Mouse (Mus musculus) kidney, embryonic 15.5 days (tissue): ENCODE data around the gene Ccdc114. TPM values are rescaled to one million over a fixed set of nuclear protein-coding genes. Genes with fewer than 3 reads are reported as not detected.
A peak's percentile ranks its signal among the peaks of the same experiment; 100 is the strongest.
"Not testable (repeated sequence)": the region's sequence is repeated elsewhere in the genome, so short reads cannot be mapped to it uniquely, and the experiment has no call there.

Experiments used
- ATAC-seq: fragments of 200-750 bp; cut with Nextera tagmentation; replicated peaks from 2 replicates; pipeline ENCODE4 v1.8.0; 2017; ENCODE audit warnings: moderate TSS enrichment; ENCODE audit not compliant: low FRiP score
- H3K27ac ChIP-seq: fragments of 300-500 bp; sonication (generic); 2 replicates; pipeline ENCODE4 v1.5.1; 2015; ENCODE audit warnings: mild to moderate bottlenecking, inconsistent platforms
- H3K27me3 ChIP-seq: fragments of 300-500 bp; sonication (generic); 2 replicates; pipeline ENCODE4 v1.6.1; 2015; ENCODE audit warnings: inconsistent platforms
- H3K36me3 ChIP-seq: fragments of 300-500 bp; sonication (generic); 2 replicates; pipeline ENCODE4 v1.6.1; 2015; ENCODE audit warnings: inconsistent platforms
- H3K4me1 ChIP-seq: fragments of 300-500 bp; sonication (generic); 2 replicates; pipeline ENCODE4 v1.6.1; 2015; ENCODE audit warnings: inconsistent platforms
- H3K4me2 ChIP-seq: fragments of 300-500 bp; sonication (generic); 2 replicates; pipeline ENCODE4 v1.6.1; 2015; ENCODE audit warnings: moderate library complexity, mild to moderate bottlenecking, inconsistent platforms
- H3K4me3 ChIP-seq: fragments of 300-500 bp; sonication (generic); replicated peaks from 2 replicates; pipeline ENCODE4 v1.5.1; 2015; ENCODE audit warnings: mild to moderate bottlenecking, inconsistent platforms
- H3K9ac ChIP-seq: fragments of 300-500 bp; sonication (generic); 2 replicates; pipeline ENCODE4 v1.6.1; 2015; ENCODE audit warnings: mild to moderate bottlenecking, inconsistent platforms
- H3K9me3 ChIP-seq: fragments of 300-500 bp; sonication (generic); replicated peaks from 2 replicates; pipeline ENCODE4 v1.6.1; 2016; ENCODE audit warnings: inconsistent platforms
- WGBS: fragments of 180-500 bp; shearing (Covaris S2); methylation state at CpG from one replicate; pipeline ENCODE4 v1.1.7; 2015; ENCODE audit warnings: mixed read lengths; 5-methylcytosine and 5-hydroxymethylcytosine counted together
- polyA plus RNA-seq: library from polyadenylated mRNA; unstranded; fragments of >200 nt; fragmentation: Nextera tagmentation; extraction: Ambion mirVana; gene quantifications from 2 replicates; pipeline ENCODE4 v1.2.1, GENCODE M21; 2015

The Ccdc114 gene
- polyA plus RNA-seq, 1 experiment from 2014 or later = 12.2 TPM

GRCm38 (mm10) chr7:45920583-45921241, 3.2 kb upstream of the Ccdc114 start:
- Histone ChIP-seq H3K27me3 (no peaks in the 10 kb centered on the region), H3K4me1 (peaks cover 83% of the 10 kb centered on the region), H3K4me2 (peak overlapping the region; percentile 57), H3K9ac (peak overlapping the region; percentile 43), H3K27ac (peak overlapping the region; percentile 98), H3K9me3 (no peaks in the 10 kb centered on the region), H3K36me3 (no peaks in the 10 kb centered on the region), H3K4me3 (peak overlapping the region; percentile 47)
- WGBS = 23% methylated on average over 9 of the region's 9 CpGs
- ATAC-seq = no peak

- H3K4me1 ChIP-seq = peaks cover 77% of the 10 kb centered on the region
- ATAC-seq = no peak
- 17% methylated on average over 9 of the region's 9 CpGs for WGBS
- peak within 1 kb of the TSS; percentile 43 for H3K9ac ChIP-seq
- no peaks in the 10 kb centered on the region for H3K36me3 ChIP-seq
- no peaks in the 10 kb centered on the region for H3K27me3 ChIP-seq
- peak within 1 kb of the TSS; percentile 50 for H3K4me3 ChIP-seq
- H3K27ac ChIP-seq = peak within 1 kb of the TSS; percentile 98
- peak within 1 kb of the TSS; percentile 73 for H3K4me2 ChIP-seq
- H3K9me3 ChIP-seq = no peaks in the 10 kb centered on the region
Observed at GRCm38 (mm10) chr7:45921242-45921621, 2.6 kb upstream of the Ccdc114 start, which contains the start of gene Emp3. TSS of gene Emp3 (minus strand) at chr7:45921404.

- Histone ChIP-seq H3K27ac (peak overlapping the region; percentile 98), H3K4me1 (peaks cover 69% of the 10 kb centered on the region), H3K9me3 (no peaks in the 10 kb centered on the region), H3K27me3 (no peaks in the 10 kb centered on the region), H3K36me3 (no peaks in the 10 kb centered on the region), H3K9ac (no peak overlapping the region; the same call in 1 of the 2 replicates), H3K4me3 (0 out of 2 replicates have a peak overlapping the region, but pooled peaks have one; percentile 50), H3K4me2 (peak overlapping the region; percentile 73; the same call in 1 of the 2 replicates)
- ATAC-seq = no peak
- 78% methylated on average over 12 of the region's 12 CpGs for WGBS
Observed at GRCm38 (mm10) chr7:45921950-45922600, 1.8 kb upstream of the Ccdc114 start.

DNA sequence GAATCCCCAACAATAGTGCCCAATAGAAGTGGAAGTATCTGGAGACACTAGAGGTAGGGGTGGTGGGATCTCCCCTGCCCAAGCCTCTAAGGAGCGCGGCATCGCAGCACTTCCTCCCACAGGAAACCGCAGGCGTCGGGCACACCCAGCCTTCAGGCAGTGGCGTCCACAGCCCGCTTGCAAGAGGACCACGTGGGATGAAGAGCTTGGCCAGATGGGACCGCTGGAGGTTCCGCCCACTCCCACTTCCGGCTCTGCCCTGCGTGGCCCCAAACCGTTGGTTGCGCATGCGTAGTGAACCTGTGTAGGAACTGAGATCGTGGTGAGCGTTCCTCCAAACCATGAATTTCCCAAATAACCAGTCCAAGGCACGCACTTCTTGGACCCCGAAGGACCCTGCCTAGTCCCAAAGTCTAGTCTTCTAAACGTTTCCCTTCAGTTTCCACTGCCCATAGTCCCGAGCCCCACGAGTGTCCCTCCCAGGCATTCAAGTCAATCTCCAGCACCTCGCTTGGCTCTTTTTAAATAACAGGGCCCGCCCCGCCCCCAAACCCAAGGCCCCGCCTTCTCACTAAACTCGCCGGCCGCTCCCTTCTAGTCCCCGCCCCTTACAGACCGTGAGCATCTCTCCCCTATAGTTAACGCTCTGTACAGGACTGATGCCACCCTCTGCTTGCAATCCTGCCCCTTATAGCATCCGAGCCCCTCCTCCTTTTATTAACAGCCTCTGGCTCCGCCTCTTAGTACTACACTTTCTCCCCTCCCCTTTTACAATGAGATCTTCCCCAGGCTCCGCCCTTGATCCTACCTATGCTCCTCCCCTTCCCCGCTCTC, 727 bp upstream of the Ccdc114 start:
- under 1% methylated on average over 37 of the region's 37 CpGs for WGBS
- H3K36me3 ChIP-seq = no peaks in the 10 kb centered on the region
- H3K4me2 ChIP-seq = peak overlapping the region; percentile 73
- H3K27ac ChIP-seq = peak overlapping the region; percentile 98
- peak overlapping the region; percentile 50 for H3K4me3 ChIP-seq
- H3K9ac ChIP-seq = peak overlapping the region; percentile 26
- peak; percentile 93 for ATAC-seq
- H3K27me3 ChIP-seq = no peaks in the 10 kb centered on the region
- H3K4me1 ChIP-seq = peaks cover 59% of the 10 kb centered on the region
- no peaks in the 10 kb centered on the region for H3K9me3 ChIP-seq

GRCm38 (mm10) chr7:45924429-45924816, 551 bp downstream of the Ccdc114 start:
- WGBS = 10% methylated on average over 14 of the region's 14 CpGs
- H3K36me3 ChIP-seq = no peaks in the 10 kb centered on the region
- H3K9ac ChIP-seq = peak overlapping the region; percentile 40
- H3K4me2 ChIP-seq = peak overlapping the region; percentile 73
- H3K9me3 ChIP-seq = no peaks in the 10 kb centered on the region
- no peak; the same call in 1 of the 2 replicates for ATAC-seq
- H3K27me3 ChIP-seq = no peaks in the 10 kb centered on the region
- peak overlapping the region; percentile 50 for H3K4me3 ChIP-seq
- H3K4me1 ChIP-seq = peaks cover 58% of the 10 kb centered on the region
- peak overlapping the region; percentile 98 for H3K27ac ChIP-seq

- H3K36me3 ChIP-seq = peaks cover 9% of the 10 kb centered on the region; the same call in 1 of the 2 replicates
- 11% methylated on average over 22 of the region's 23 CpGs for WGBS
Observed at GRCm38 (mm10) chr7:45928626-45929295, 4.9 kb downstream of the Ccdc114 start.

GRCm38 (mm10) chr7:45929688-45930087, 5.8 kb downstream of the Ccdc114 start:
- H3K4me1 ChIP-seq = peaks cover 11% of the 10 kb centered on the region
- 92% methylated on average over 1 of the region's 1 CpGs for WGBS
- H3K27me3 ChIP-seq = no peaks in the 10 kb centered on the region

More at GRCm38 (mm10) chr7:45928626-45929295, 4.9 kb downstream of the Ccdc114 start:
- H3K4me2 ChIP-seq = peak overlapping the region; percentile 38
- peaks cover 5% of the 10 kb centered on the region; the same call in 1 of the 2 replicates for H3K9me3 ChIP-seq
- H3K4me1 ChIP-seq = peaks cover 20% of the 10 kb centered on the region
- 0 out of 2 replicates have a peak overlapping the region, but pooled peaks have one; percentile 9 for H3K4me3 ChIP-seq
- ATAC-seq = no peak
- no peaks in the 10 kb centered on the region for H3K27me3 ChIP-seq
- H3K27ac ChIP-seq = no peak overlapping the region
- no peak overlapping the region for H3K9ac ChIP-seq

DNA sequence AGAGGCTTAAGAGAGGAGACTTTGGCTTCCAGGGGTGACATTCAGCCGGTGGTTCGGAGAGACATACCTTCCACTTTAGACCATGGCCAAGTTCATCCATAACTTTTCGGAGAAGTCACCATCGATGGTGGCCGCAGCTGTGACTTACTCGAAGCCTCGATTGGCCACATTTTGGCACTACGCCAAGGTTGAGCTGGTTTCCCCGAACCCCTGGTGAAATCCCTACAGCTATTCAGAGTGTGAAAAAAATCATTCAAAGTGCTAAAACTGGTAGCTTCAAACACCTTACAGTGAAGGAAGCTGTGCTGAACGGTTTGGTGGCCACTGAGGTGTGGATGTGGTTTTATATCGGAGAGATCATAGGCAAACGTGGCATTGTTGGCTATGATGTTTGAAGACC, 9.9 kb downstream of the Ccdc114 start:
- ATAC-seq, H3K4me3 ChIP-seq, H3K27me3 ChIP-seq, H3K9me3 ChIP-seq, H3K27ac ChIP-seq, H3K4me2 ChIP-seq, H3K36me3 ChIP-seq, H3K9ac ChIP-seq, H3K4me1 ChIP-seq: not testable (repeated sequence)
- WGBS = 87% methylated on average over 12 of the region's 12 CpGs

More at GRCm38 (mm10) chr7:45929688-45930087, 5.8 kb downstream of the Ccdc114 start:
- H3K4me3 ChIP-seq = no peak overlapping the region
- H3K9ac ChIP-seq = no peak overlapping the region
- H3K4me2 ChIP-seq = no peak overlapping the region
- no peak overlapping the region for H3K27ac ChIP-seq
- H3K9me3 ChIP-seq = peaks cover 5% of the 10 kb centered on the region; the same call in 1 of the 2 replicates
- ATAC-seq = no peak
- H3K36me3 ChIP-seq = peaks cover 9% of the 10 kb centered on the region; the same call in 1 of the 2 replicates

DNA sequence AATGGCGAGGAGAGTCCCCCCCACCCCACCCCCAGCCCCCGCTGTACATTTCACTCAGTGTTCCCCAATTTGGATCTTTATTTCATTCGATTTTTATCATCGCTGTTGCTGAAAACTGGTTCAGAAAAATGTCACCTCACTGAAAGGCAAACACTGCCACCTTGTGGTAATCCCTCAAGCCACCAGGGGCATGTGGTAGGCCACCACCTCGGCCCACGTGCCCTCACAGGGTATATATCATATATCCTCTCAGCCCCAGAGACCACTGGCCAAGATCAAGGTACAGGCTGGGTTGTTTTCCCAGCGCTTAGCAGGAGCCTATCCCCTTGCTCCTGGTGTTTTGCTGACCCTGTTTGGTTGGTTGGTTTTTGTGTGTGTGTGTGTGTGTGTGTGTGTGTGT, 11.2 kb downstream of the Ccdc114 start:
- no peak overlapping the region for H3K27ac ChIP-seq
- peaks cover 5% of the 10 kb centered on the region; the same call in 1 of the 2 replicates for H3K9me3 ChIP-seq
- no peaks in the 10 kb centered on the region for H3K27me3 ChIP-seq
- H3K4me2 ChIP-seq = no peak overlapping the region
- peak; percentile 82 for ATAC-seq
- no peak overlapping the region for H3K4me3 ChIP-seq
- no peak overlapping the region for H3K9ac ChIP-seq
- peaks cover 9% of the 10 kb centered on the region; the same call in 1 of the 2 replicates for H3K36me3 ChIP-seq
- H3K4me1 ChIP-seq = no peaks in the 10 kb centered on the region
- 22% methylated on average over 7 of the region's 7 CpGs for WGBS

DNA sequence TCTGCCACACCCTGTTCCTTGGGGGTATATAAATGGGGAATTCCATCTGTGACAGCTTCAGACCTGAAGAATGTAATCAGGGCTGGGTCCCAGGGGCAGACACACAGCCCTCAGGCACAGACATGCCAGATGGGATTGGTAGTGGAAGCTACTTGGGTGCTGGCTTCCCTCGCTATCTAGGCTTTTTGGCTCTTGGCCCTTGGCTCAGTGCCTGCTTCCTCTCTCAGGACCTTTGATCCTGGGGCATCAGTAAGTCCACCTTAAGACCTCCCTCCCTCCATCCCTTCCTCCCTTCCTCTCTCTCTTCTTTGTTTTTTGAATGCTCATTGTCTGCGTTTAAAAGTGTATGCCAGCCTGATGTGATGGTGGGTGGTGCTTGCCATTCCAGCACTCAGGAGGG, 16.0 kb downstream of the Ccdc114 start:
- Histone ChIP-seq H3K4me3 (no peak overlapping the region), H3K4me1 (no peaks in the 10 kb centered on the region), H3K9me3 (no peaks in the 10 kb centered on the region), H3K27ac (no peak overlapping the region), H3K4me2 (no peak overlapping the region), H3K36me3 (no peaks in the 10 kb centered on the region), H3K9ac (no peak overlapping the region), H3K27me3 (no peaks in the 10 kb centered on the region)
- ATAC-seq = no peak
- 51% methylated on average over 2 of the region's 2 CpGs for WGBS

DNA sequence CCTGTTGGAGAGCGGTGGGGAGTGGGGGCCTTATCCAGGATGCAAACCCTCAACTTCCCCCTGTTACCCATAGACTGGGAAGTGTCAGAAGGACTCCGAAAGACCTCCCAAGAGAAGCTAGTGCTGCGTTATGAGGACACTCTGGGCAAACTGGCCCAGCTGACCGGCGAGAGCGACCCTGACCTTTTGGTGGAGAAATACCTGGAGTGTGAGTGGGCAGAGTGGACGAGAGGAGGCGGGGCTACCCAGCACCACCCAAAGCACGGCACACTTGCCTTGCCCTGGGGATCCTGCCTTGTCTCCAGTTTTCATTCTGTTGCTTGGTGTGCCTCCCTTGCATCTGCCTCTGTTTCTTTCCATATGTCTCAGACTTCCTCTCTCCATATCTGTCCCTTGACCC, 18.1 kb downstream of the Ccdc114 start:
- no peak for ATAC-seq
- H3K4me3 ChIP-seq = no peak overlapping the region
- H3K9ac ChIP-seq = no peak overlapping the region
- H3K4me1 ChIP-seq = no peaks in the 10 kb centered on the region
- no peaks in the 10 kb centered on the region for H3K9me3 ChIP-seq
- H3K27ac ChIP-seq = no peak overlapping the region
- H3K36me3 ChIP-seq = no peaks in the 10 kb centered on the region
- H3K4me2 ChIP-seq = no peak overlapping the region
- no peaks in the 10 kb centered on the region for H3K27me3 ChIP-seq
- WGBS = 85% methylated on average over 9 of the region's 9 CpGs
